Mouse (Mus musculus) cortical plate, adult 2 months (tissue): ENCODE data around the gene Trak1.

Experiments used
- CTCF ChIP-seq: fragments of 200-500 bp; IDR thresholded peaks from 2 replicates; pipeline ENCODE4 v1.5.1; 2011; ENCODE audit warnings: mild to moderate bottlenecking, control low read depth, low read length; ENCODE audit not compliant: insufficient read depth; ENCODE audit errors: extremely low read depth
- POLR2A ChIP-seq: fragments of 200-500 bp; IDR thresholded peaks from 2 replicates; pipeline ENCODE4 v1.6.1; 2011; ENCODE audit warnings: mild to moderate bottlenecking, low read length, control low read depth; ENCODE audit not compliant: insufficient read depth; ENCODE audit errors: extremely low read depth

- TF ChIP-seq POLR2A (no peak), CTCF (no peak)
These were observed 18.1 kb upstream of the Trak1 start for GRCm38 (mm10) chr9:121279216-121279615.
